Mouse (Mus musculus): ENCODE measurements around the gene Nim1k. TPM values are rescaled to one million over a fixed set of nuclear protein-coding genes. Genes with fewer than 3 reads are reported as not detected.

The Nim1k gene
- polyA plus RNA-seq, 1 experiment: 0.02 TPM

DNA sequence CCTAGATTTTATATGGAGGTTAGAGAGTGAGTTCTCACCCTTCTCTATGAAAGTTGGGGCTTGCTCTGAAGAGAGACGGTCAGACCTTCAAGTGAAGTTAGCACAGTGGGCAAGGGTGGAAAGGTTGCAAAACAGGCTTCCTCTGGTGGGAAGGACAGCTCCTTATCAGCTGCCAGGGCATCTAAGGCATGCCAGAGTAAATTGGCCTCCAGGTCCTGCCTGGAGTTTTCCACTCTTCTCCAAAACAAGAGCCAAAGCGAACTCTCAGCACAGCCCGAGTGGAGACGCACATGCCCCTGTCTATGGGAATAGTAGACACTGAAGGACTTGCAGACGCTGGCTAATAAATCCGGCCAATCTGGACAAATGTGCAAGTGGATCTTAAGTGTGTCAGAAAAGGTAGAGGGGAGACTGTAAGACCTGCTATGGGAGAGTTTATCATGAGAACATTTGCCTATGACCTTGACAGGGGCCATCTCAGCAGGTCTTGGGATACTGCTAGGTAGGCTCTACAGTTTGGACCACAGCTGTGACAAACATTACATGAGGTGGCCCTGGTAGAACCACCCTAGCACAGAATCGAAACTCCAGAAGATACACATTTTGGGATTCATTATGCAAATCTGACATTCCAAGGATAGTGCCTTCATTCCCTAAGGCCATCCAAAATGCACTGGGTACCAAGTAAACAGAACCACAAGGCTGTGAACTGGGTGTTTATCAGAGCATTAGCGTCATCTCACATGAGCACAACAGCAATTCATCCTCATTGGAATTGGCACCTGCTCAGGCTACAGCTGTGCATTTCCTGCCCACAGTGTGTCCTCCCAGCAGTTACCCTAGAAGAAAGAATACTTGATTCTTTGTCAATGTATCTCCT is 46.1 kb downstream of the Nim1k start:
- TF ChIP-seq GATA1 (IDR thresholded peaks at IDR 0.05; ENCODE audit: low read length): no peak

- TF ChIP-seq GATA1 (IDR thresholded peaks at IDR 0.05; ENCODE audit: low read length): peak; percentile 80
Measured at GRCm38 (mm10) chr13:119708941-119709340, 46.7 kb downstream of the Nim1k start.

GRCm38 (mm10) chr13:119707906-119708305 is 47.8 kb downstream of the Nim1k start:
- no peak for TF ChIP-seq GATA1 (IDR thresholded peaks at IDR 0.05; ENCODE audit: low read length)

- no peak for TF ChIP-seq GATA1 (IDR thresholded peaks at IDR 0.05; ENCODE audit: low read length)
Measured at GRCm38 (mm10) chr13:119706953-119707352, 48.7 kb downstream of the Nim1k start.

DNA sequence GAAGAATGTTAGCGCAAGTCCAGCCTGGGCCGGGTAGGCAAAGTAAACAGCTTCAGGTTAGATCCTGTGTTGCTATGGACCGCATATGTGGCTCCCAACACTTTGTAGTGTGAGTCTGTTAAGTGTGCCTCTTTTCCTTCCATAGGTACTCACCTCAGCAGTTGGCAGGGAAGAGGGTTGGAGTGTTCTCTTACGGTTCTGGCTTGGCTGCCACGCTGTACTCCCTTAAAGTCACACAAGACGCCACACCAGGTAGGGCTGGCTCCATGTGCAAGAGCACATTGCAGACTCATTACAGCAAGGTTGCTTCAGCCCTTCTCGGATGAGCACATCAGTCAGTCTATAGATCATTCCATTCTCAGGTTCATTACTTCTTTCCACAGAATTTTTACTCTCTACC is 51.4 kb downstream of the Nim1k start:
- no peak for TF ChIP-seq GATA1 (IDR thresholded peaks at IDR 0.05; ENCODE audit: low read length)

- TF ChIP-seq GATA1 (IDR thresholded peaks at IDR 0.05; ENCODE audit: low read length): no peak
Measured at GRCm38 (mm10) chr13:119698436-119698835, 57.2 kb downstream of the Nim1k start.

DNA sequence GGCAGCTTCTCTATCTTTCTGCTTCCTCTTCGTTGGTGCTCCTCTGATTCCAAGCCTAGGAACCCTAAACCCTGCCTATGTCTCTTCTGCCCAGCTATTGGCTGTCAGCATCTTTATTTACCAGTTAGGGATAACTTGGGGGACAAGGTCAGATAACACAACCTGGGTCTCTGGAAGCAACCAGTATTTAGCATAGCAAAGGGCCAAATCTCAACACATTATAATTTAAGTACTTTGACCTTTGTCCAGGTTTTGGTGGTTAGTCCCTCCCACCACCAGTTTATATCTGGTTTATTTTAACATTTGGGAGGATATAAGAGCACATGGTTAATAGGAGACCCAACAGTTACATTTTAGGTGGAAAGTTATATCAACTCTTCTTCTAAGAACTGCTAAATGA is 59.2 kb downstream of the Nim1k start:
- no peak for TF ChIP-seq GATA1 (IDR thresholded peaks at IDR 0.05; ENCODE audit: low read length)

DNA sequence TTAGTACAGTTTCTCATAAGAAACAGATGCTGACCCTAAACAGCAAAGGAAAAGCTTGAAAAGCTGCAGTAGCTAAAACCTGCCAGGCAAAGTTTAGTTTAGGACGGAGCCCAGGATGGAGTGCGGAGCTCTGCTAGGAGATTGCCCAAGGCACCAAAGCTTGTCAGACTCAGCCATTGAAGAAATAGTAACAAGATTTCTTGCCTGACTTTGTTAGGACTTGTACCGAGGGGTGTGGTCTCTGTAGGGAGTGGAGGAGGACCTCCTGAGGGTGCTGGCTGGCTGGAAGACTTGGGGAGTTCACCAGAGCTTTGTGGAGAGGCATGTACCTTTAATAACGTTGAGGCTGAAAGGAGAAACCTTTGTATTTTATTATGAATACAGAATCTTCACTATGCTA is 60.0 kb downstream of the Nim1k start:
- TF ChIP-seq GATA1 (IDR thresholded peaks at IDR 0.05; ENCODE audit: low read length): no peak

- TF ChIP-seq GATA1 (IDR thresholded peaks at IDR 0.05; ENCODE audit: low read length): no peak
Measured at GRCm38 (mm10) chr13:119690876-119691620, 64.6 kb downstream of the Nim1k start.

DNA sequence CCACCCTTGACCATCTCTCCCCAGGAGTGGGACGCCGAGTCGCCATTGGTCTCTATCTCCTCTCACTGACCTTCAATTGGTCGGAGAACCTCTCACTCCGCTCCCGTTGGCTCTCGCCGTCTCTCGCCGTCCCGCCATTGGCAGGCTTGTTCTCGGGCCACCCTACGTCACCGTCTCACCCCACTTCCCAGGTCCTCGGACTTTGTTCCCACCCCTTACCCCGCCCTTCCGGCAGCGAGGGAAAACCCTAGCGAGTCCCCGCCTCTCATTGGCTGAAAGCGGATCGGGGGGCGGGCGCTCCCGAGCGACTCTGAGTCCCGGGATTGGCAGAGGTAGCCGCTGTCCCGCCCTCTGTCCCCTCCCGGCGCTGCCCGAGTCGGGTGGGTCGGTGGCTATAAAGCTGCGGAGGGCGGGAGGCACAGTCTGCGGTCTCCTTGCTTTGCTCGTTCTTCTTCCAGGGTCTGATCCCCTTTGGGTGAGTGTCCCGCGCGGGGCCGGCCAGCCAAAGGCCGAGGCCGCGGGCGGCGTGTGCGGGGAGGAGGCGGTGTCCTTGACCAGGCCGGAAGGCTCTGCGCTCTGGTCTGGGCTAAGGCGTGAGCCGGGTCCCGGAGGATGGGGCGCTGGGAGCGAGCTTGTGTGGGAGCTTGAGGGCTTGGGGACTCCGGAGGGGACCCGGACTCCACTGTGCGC is 65.5 kb downstream of the Nim1k start, which contains the start of gene Hmgcs1:
TSS of gene Hmgcs1 (plus strand) at position 341 of the 690 bp plus-strand sequence.
- no peak for TF ChIP-seq GATA1 (IDR thresholded peaks at IDR 0.05; ENCODE audit: low read length)

GRCm38 (mm10) chr13:119689709-119690038 is 66.0 kb downstream of the Nim1k start:
- no peak for TF ChIP-seq GATA1 (IDR thresholded peaks at IDR 0.05; ENCODE audit: low read length)

- no peak for TF ChIP-seq GATA1 (IDR thresholded peaks at IDR 0.05; ENCODE audit: low read length)
Measured at GRCm38 (mm10) chr13:119684416-119685177, 71.1 kb downstream of the Nim1k start.

GRCm38 (mm10) chr13:119681161-119681560 is 74.5 kb downstream of the Nim1k start:
- TF ChIP-seq GATA1 (IDR thresholded peaks at IDR 0.05; ENCODE audit: low read length): no peak

DNA sequence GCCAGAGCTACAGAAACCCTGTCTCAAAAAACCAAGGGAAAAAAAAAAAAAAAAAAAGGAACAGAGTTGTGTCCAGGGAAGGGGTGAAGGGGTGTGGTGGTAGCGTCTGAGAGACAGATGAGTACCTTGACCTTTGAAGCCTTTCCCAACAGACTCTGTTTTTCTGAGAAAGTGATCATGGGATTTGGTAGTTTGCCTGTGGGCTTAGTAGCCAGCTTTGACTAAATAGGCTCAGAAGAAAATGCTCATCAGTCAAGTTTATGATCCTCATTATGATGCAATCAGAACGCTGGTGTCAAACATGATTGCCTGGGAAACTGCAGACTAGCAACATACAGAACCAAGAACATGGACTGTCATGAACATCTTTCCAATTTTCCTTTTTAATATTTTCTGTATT is 76.0 kb downstream of the Nim1k start:
- TF ChIP-seq GATA1 (IDR thresholded peaks at IDR 0.05; ENCODE audit: low read length): no peak

GRCm38 (mm10) chr13:119678794-119679193 is 76.9 kb downstream of the Nim1k start:
- no peak for TF ChIP-seq GATA1 (IDR thresholded peaks at IDR 0.05; ENCODE audit: low read length)

Other genes with a start within 250 kb of the Nim1k start
- not detected in 2 replicates for gene Ccl28, start 132.1 kb downstream of the Nim1k start, polyA plus RNA-seq (2012)
- gene Hmgcs1, start 65.5 kb downstream of the Nim1k start, polyA plus RNA-seq (2012): 21.6 and 23.9 TPM in 2 replicates
- 25.3 and 35.5 TPM in 2 replicates for gene Zfp131, start 35.0 kb upstream of the Nim1k start, polyA plus RNA-seq (2012)
- not detected in 2 replicates for gene AF067063, start 74.3 kb upstream of the Nim1k start, polyA plus RNA-seq (2012)
- gene D13Ertd608e, start 80.1 kb upstream of the Nim1k start, polyA plus RNA-seq (2012): not detected in 2 replicates
- not detected in 2 replicates for gene Tcstv1, start 138.9 kb upstream of the Nim1k start, polyA plus RNA-seq (2012)
- not detected in 2 replicates for gene Gm21761, start 173.4 kb upstream of the Nim1k start, polyA plus RNA-seq (2012)
- gene B020031M17Rik, start 194.9 kb upstream of the Nim1k start, polyA plus RNA-seq (2012): not detected in 2 replicates